Mouse (Mus musculus) heart, adult 2 months (tissue): Measurements from ENCODE around the gene Lgmn.

Experiments used
- CTCF ChIP-seq: fragments of 200-600 bp; IDR thresholded peaks from 2 replicates; pipeline ENCODE4 v1.8.1; 2022; ENCODE audit warnings: antibody characterized with exemption, mild to moderate bottlenecking, moderate library complexity
- EP300 ChIP-seq: fragments of 200-500 bp; IDR thresholded peaks from 2 replicates; pipeline ENCODE4 v1.6.1; 2011; ENCODE audit warnings: low read depth, low read length, control low read depth; ENCODE audit not compliant: insufficient read depth
- POLR2A ChIP-seq: fragments of 200-500 bp; IDR thresholded peaks from 2 replicates; pipeline ENCODE4 v1.6.1; 2011; ENCODE audit warnings: mild to moderate bottlenecking, low read depth, low read length, control low read depth; ENCODE audit not compliant: insufficient read depth

GRCm38 (mm10) chr12:102453581-102453980 lies 14.0 kb upstream of the Lgmn start:
- no peak for TF ChIP-seq EP300
- no peak for TF ChIP-seq CTCF
- no peak for TF ChIP-seq POLR2A
